Mouse (Mus musculus) heart, embryonic 14.5 days (tissue): ENCODE results near the gene Plet1. TPM values are rescaled to one million over a fixed set of nuclear protein-coding genes. Genes with fewer than 3 reads are reported as not detected.

Experiments
- ATAC-seq: fragments of 200-750 bp; cut with Nextera tagmentation; 2 replicates; pipeline ENCODE4 v1.8.0; 2017; ENCODE audit warnings: low read depth, moderate TSS enrichment; ENCODE audit not compliant: insufficient number of reproducible peaks, insufficient read depth, low FRiP score
- H3K27ac ChIP-seq, 2 experiments: fragments of 200-500 bp in 1 of 2; fragments of 300-500 bp in 1 of 2; sonication (generic) in 1 of 2; replicated peaks in 1 of 2; 2 replicates each; pipeline ENCODE4 v1.5.1; 2012 to 2014; ENCODE audit warnings: low read depth in 2 of 2, low read length in 2 of 2, control low read depth in 1 of 2, mild to moderate bottlenecking in 1 of 2, mixed read lengths in 1 of 2; ENCODE audit not compliant: control insufficient read depth in 1 of 2, insufficient read depth in 1 of 2
- H3K27me3 ChIP-seq: fragments of 300-500 bp; sonication (generic); 2 replicates; pipeline ENCODE4 v1.6.1; 2014; ENCODE audit warnings: mild to moderate bottlenecking, low read length, control low read depth; ENCODE audit not compliant: control insufficient read depth, insufficient read depth
- H3K36me3 ChIP-seq: fragments of 300-500 bp; sonication (generic); 2 replicates; pipeline ENCODE4 v1.6.1; 2014; ENCODE audit warnings: mild to moderate bottlenecking, control low read depth, low read length, mixed read lengths; ENCODE audit not compliant: control insufficient read depth, insufficient read depth
- H3K4me1 ChIP-seq, 2 experiments: fragments of 200-500 bp in 1 of 2; fragments of 300-500 bp in 1 of 2; sonication (generic) in 1 of 2; 2 replicates each; pipeline ENCODE4 v1.6.1; 2012 to 2014; ENCODE audit warnings: low read length in 2 of 2, control low read depth in 1 of 2, mixed read lengths in 1 of 2; ENCODE audit not compliant: control insufficient read depth in 2 of 2, insufficient read depth in 2 of 2
- H3K4me2 ChIP-seq: fragments of 300-500 bp; sonication (generic); 2 replicates; pipeline ENCODE4 v1.6.1; 2014; ENCODE audit warnings: mild to moderate bottlenecking, low read length
- H3K4me3 ChIP-seq, 2 experiments: fragments of 200-500 bp in 1 of 2; fragments of 300-500 bp in 1 of 2; sonication (generic) in 1 of 2; 2 replicates each; pipeline ENCODE4 v1.5.1; 2012 to 2014; ENCODE audit warnings: low read length in 2 of 2, mild to moderate bottlenecking in 2 of 2, control low read depth in 1 of 2, low read depth in 1 of 2, moderate library complexity in 1 of 2; ENCODE audit not compliant: control insufficient read depth in 1 of 2, insufficient read depth in 1 of 2
- H3K9ac ChIP-seq: fragments of 300-500 bp; sonication (generic); 2 replicates; pipeline ENCODE4 v1.6.1; 2014; ENCODE audit warnings: mild to moderate bottlenecking, low read length
- H3K9me3 ChIP-seq: fragments of 300-500 bp; sonication (generic); 2 replicates; pipeline ENCODE4 v1.6.1; 2016; ENCODE audit warnings: low read length, control low read depth; ENCODE audit not compliant: control insufficient read depth
- WGBS: fragments of 180-500 bp; shearing (Covaris S2); extraction: QIAGEN DNeasy Blood & Tissue Kit; methylation state at CpG from one replicate; pipeline ENCODE4 v1.1.7; 2014; 5-methylcytosine and 5-hydroxymethylcytosine counted together
- polyA plus RNA-seq: library from polyadenylated mRNA; unstranded; fragments of >200 nt; fragmentation: Nextera tagmentation; extraction: Ambion mirVana; gene quantifications from 2 replicates; pipeline ENCODE4 v1.2.1, GENCODE M21; 2014

The Plet1 gene
- polyA plus RNA-seq, 1 experiment from 2014 or later: 0.31 TPM

DNA sequence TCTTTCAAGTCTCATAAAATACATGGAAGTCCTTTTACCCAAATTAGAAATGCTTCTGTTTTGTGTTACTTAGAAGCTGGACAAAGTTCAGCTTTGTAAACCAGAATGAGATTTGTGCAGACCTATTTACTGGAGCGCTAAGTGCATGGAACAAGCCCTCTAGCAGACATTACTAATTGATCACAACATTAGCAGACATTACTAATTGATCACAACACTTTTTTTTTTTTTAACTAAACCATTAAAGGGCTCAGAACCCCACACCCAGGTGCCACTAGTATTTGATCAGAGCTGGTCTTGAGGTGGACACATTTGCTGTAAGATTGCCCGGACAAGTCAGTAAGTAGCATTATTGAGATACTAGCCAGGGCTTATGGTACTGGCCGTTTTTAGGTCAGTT lies 39.5 kb downstream of the Plet1 start:
- Histone ChIP-seq H3K9ac (no peak overlapping the region), H3K27ac (no peak overlapping the region), H3K4me1 (no peaks in the 10 kb centered on the region), H3K4me2 (no peak overlapping the region), H3K36me3 (no peaks in the 10 kb centered on the region), H3K27me3 (no peaks in the 10 kb centered on the region), H3K4me3 (no peak overlapping the region), H3K9me3 (no peaks in the 10 kb centered on the region)
- no peak for ATAC-seq
- 74% methylated on average over 3 of the region's 3 CpGs for WGBS

DNA sequence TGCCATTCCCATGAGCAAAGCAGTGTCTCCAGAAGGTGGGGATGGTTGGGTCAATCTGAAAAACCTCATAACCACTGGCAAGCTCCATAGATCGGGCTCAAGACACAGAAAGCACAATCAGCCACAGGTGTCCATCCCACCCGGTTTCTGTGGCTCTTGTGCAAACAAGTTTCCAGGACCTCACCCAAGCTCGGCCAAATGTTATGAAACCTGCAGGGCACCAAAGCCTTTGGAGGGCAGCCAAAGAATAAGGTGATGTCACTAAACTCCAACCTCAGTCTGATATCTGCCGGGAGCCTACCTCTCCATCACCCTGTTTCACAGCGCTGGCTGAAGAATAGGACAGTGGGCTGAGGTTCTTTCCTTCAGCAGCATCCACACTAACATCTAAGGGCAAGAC lies 41.6 kb downstream of the Plet1 start:
- Histone ChIP-seq H3K4me3 (no peak overlapping the region), H3K4me2 (no peak overlapping the region), H3K9me3 (no peaks in the 10 kb centered on the region), H3K4me1 (no peaks in the 10 kb centered on the region), H3K27me3 (no peaks in the 10 kb centered on the region), H3K9ac (no peak overlapping the region), H3K27ac (no peak overlapping the region), H3K36me3 (no peaks in the 10 kb centered on the region)
- 65% methylated on average over 5 of the region's 5 CpGs for WGBS
- no peak for ATAC-seq

DNA sequence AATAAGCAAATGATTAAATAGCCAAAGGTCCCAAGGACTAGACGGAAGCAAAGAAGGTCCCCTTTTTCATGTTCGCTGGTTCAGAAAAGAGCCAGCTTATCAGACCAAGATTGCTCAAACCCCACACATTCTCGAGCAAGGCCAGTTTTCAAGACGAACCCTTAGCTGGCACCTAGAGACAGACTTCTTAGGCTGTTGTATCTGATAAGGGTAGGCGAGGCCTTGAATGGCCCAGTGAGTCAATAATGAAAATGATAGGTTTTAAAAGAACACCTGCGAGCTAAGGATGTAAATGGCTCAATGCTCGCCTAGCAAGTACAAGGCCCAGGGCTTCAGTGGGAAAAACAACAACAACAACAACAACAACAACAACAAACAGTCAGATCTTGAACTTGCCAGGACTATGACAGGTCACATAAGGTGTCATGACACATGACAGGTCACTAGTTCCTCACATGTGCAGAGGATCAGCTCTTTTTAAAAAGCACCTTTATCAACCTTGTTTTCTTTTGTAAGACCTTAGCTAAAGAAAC lies 42.3 kb downstream of the Plet1 start:
- H3K27ac ChIP-seq: no peak overlapping the region
- no peak overlapping the region for H3K9ac ChIP-seq
- no peak overlapping the region for H3K4me3 ChIP-seq
- ATAC-seq: no peak
- H3K27me3 ChIP-seq: no peaks in the 10 kb centered on the region
- H3K36me3 ChIP-seq: no peaks in the 10 kb centered on the region
- WGBS: 70% methylated on average over 7 of the region's 7 CpGs
- H3K9me3 ChIP-seq: no peaks in the 10 kb centered on the region
- no peak overlapping the region for H3K4me2 ChIP-seq
- no peaks in the 10 kb centered on the region for H3K4me1 ChIP-seq

DNA sequence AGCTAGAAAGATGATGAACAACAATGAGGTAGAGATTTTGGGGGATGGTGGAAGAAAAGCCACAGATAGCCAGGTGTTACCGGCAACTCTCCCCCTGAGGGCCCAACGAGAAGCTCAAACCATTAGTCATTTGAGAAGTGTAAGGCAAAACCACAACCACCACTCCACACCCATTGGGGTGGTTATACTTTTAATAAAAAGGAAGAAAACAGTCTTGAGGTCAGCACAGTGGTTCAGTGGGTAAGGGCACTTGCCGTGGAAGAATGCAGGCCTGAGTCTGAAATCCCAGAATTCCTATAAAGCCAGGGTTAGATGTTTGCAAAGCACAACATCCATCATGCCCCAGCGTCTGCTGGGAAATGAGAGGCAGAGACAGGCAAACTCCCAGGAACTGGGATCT lies 43.0 kb downstream of the Plet1 start:
- Histone ChIP-seq H3K36me3 (no peaks in the 10 kb centered on the region), H3K9me3 (no peaks in the 10 kb centered on the region), H3K27ac (no peak overlapping the region), H3K4me2 (no peak overlapping the region), H3K4me3 (no peak overlapping the region), H3K27me3 (no peaks in the 10 kb centered on the region), H3K4me1 (no peaks in the 10 kb centered on the region), H3K9ac (no peak overlapping the region)
- WGBS: 76% methylated on average over 4 of the region's 4 CpGs
- ATAC-seq: no peak

DNA sequence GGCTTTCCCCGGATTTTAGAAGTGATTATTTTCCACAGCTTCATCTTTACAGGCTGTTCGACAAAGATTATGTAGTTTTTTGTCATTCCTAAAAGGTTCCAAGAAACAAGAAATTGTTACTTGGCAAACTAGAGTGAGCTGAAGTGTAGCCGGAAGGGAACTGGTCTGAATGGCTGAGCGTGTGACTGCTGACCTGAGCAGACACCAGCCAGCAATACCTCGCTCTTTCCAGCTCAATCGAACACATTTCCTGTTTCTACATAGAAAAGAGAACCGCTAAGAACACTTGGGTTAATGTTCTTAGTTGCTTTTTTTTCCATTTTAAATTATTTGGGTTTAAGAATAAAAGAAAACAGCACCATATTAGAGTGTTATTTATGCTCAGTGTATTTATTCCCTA lies 45.8 kb downstream of the Plet1 start:
- H3K36me3 ChIP-seq: no peaks in the 10 kb centered on the region
- H3K9me3 ChIP-seq: no peaks in the 10 kb centered on the region
- H3K4me2 ChIP-seq: no peak overlapping the region
- H3K27ac ChIP-seq: no peak overlapping the region
- no peaks in the 10 kb centered on the region for H3K4me1 ChIP-seq
- no peaks in the 10 kb centered on the region for H3K27me3 ChIP-seq
- H3K9ac ChIP-seq: no peak overlapping the region
- H3K4me3 ChIP-seq: no peak overlapping the region
- no peak for ATAC-seq
- 59% methylated on average over 7 of the region's 7 CpGs for WGBS

DNA sequence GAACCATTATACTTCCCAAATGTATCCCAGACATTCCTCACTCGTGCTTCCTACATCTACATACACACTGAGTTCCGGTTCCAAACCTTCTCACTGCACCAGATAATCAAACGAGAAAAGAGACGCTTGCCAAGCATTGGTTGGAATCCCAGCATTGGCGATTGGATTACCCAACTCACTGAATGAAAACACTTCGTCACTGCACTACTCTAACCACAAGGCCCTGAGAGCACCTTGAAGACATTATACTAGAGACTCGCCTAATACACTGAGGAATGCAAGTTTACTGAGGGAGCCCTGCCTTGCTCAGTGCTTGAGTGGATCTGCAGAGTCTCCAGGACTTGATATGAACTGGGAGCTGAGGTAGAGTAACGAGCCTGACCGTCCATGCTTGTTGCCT lies 48.1 kb downstream of the Plet1 start:
- Histone ChIP-seq H3K4me2 (no peak overlapping the region), H3K9ac (no peak overlapping the region), H3K27me3 (no peaks in the 10 kb centered on the region), H3K9me3 (no peaks in the 10 kb centered on the region), H3K4me3 (no peak overlapping the region), H3K4me1 (no peaks in the 10 kb centered on the region), H3K27ac (no peak overlapping the region), H3K36me3 (no peaks in the 10 kb centered on the region)
- no peak for ATAC-seq
- 67% methylated on average over 9 of the region's 9 CpGs for WGBS

DNA sequence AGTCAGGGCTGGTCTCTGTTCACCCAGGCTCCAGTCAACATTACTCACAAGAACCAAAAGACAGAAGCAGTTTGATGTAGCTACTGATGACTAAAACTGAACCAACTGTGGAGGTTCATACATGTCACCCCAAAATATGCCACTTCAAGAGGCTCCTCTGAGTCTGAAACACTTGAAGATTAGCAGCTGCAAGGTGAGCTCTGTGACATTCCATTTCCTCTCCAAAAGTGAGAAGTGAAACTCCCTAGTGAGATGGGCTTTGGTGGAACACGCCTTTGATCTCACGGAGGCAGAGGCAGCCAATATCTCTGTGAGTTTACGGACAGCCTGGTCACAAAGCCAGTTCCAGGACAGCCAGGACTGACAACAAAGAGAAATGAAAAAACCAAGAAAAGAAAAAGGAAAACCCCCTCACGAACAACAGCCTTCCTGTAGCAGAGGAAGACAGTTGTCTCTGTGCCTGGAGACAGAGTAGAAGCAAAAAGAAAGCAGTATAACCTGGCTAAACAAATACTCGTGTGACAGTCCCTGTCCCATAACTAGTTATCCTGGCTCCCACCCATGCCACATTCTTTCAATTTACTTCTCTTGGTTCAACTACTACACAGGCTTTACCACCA lies 53.6 kb downstream of the Plet1 start:
- Histone ChIP-seq H3K4me2 (no peak overlapping the region), H3K27me3 (no peaks in the 10 kb centered on the region), H3K27ac (no peak overlapping the region), H3K9ac (no peak overlapping the region), H3K9me3 (no peaks in the 10 kb centered on the region), H3K4me1 (no peaks in the 10 kb centered on the region; a peak in 1 of 4 replicates), H3K36me3 (no peaks in the 10 kb centered on the region), H3K4me3 (no peak overlapping the region)
- WGBS: 23% methylated on average over 5 of the region's 5 CpGs
- no peak for ATAC-seq

DNA sequence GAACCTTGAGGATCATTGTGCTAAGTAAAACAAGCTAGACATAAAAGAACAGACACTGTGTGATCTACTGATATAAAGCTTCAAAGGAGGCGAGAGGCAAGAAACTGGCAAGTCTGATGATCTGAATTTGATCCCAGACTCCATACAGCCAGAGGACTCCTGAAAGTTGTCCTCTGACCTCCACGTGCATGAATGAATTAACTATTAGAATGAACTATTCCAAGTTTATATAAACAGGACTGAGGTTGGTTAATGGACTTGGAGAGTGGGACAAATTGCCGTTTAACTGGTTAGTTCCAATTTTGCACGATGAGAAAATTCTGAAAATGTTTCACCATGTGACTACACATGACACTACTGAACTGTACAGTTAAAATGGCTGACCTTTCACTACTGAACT lies 54.6 kb downstream of the Plet1 start:
- no peaks in the 10 kb centered on the region for H3K9me3 ChIP-seq
- H3K4me2 ChIP-seq: no peak overlapping the region
- 86% methylated on average over 4 of the region's 4 CpGs for WGBS
- no peaks in the 10 kb centered on the region; a peak in 1 of 4 replicates for H3K4me1 ChIP-seq
- no peak overlapping the region for H3K9ac ChIP-seq
- no peak overlapping the region for H3K27ac ChIP-seq
- H3K4me3 ChIP-seq: no peak overlapping the region
- no peak for ATAC-seq
- no peaks in the 10 kb centered on the region for H3K27me3 ChIP-seq
- H3K36me3 ChIP-seq: no peaks in the 10 kb centered on the region
